Mouse (Mus musculus): ENCODE data around the gene Ghdc. TPM values are rescaled to one million over a fixed set of nuclear protein-coding genes. Genes with fewer than 3 reads are reported as not detected.

The Ghdc gene
- polyA plus RNA-seq, 1 experiment, result 7.7 TPM

GRCm38 (mm10) chr11:100758707-100759610 is 11.8 kb downstream of the Ghdc start:
- peak; percentile 61 for DNase-seq (ENCODE audit: low read depth)

GRCm38 (mm10) chr11:100757566-100757965 is 13.2 kb downstream of the Ghdc start:
- TF ChIP-seq POLR2A (IDR thresholded peaks at IDR 0.05; ENCODE audit: borderline replicate concordance, extremely low read depth, insufficient read depth, insufficient read length, poor library complexity, severe bottlenecking), result no peak
- TF ChIP-seq CTCF (IDR thresholded peaks at IDR 0.05; ENCODE audit: borderline replicate concordance, extremely low read depth, insufficient read depth, insufficient read length), result no peak

More at GRCm38 (mm10) chr11:100758707-100759610, 11.8 kb downstream of the Ghdc start:
- TF ChIP-seq POLR2A (IDR thresholded peaks at IDR 0.05; ENCODE audit: borderline replicate concordance, extremely low read depth, insufficient read depth, insufficient read length, poor library complexity, severe bottlenecking) (no peak), CTCF (IDR thresholded peaks at IDR 0.05; ENCODE audit: borderline replicate concordance, extremely low read depth, insufficient read depth, insufficient read length) (no peak)

GRCm38 (mm10) chr11:100756476-100756875 is 14.3 kb downstream of the Ghdc start:
- no peak for DNase-seq (ENCODE audit: low read depth)
- TF ChIP-seq POLR2A (IDR thresholded peaks at IDR 0.05; ENCODE audit: borderline replicate concordance, extremely low read depth, insufficient read depth, insufficient read length, poor library complexity, severe bottlenecking) (no peak), CTCF (IDR thresholded peaks at IDR 0.05; ENCODE audit: borderline replicate concordance, extremely low read depth, insufficient read depth, insufficient read length) (no peak)

More at GRCm38 (mm10) chr11:100757566-100757965, 13.2 kb downstream of the Ghdc start:
- DNase-seq (ENCODE audit: low read depth), result no peak

GRCm38 (mm10) chr11:100754693-100755057 is 16.1 kb downstream of the Ghdc start:
- TF ChIP-seq POLR2A (IDR thresholded peaks at IDR 0.05; ENCODE audit: borderline replicate concordance, extremely low read depth, insufficient read depth, insufficient read length, poor library complexity, severe bottlenecking) (no peak), CTCF (IDR thresholded peaks at IDR 0.05; ENCODE audit: borderline replicate concordance, extremely low read depth, insufficient read depth, insufficient read length) (no peak)
- no peak for DNase-seq (ENCODE audit: low read depth)

GRCm38 (mm10) chr11:100754021-100754692 is 16.6 kb downstream of the Ghdc start:
- no peak for DNase-seq (ENCODE audit: low read depth)
- TF ChIP-seq CTCF (IDR thresholded peaks at IDR 0.05; ENCODE audit: borderline replicate concordance, extremely low read depth, insufficient read depth, insufficient read length), result no peak
- no peak for TF ChIP-seq POLR2A (IDR thresholded peaks at IDR 0.05; ENCODE audit: borderline replicate concordance, extremely low read depth, insufficient read depth, insufficient read length, poor library complexity, severe bottlenecking)

- no peak for TF ChIP-seq CTCF (IDR thresholded peaks at IDR 0.05; ENCODE audit: borderline replicate concordance, extremely low read depth, insufficient read depth, insufficient read length)
- no peak for TF ChIP-seq POLR2A (IDR thresholded peaks at IDR 0.05; ENCODE audit: borderline replicate concordance, extremely low read depth, insufficient read depth, insufficient read length, poor library complexity, severe bottlenecking)
- no peak for DNase-seq (ENCODE audit: low read depth)
Observed at GRCm38 (mm10) chr11:100752294-100752693, 18.5 kb downstream of the Ghdc start.

GRCm38 (mm10) chr11:100750127-100750526 is 20.6 kb downstream of the Ghdc start:
- TF ChIP-seq CTCF (IDR thresholded peaks at IDR 0.05; ENCODE audit: borderline replicate concordance, extremely low read depth, insufficient read depth, insufficient read length), result no peak
- DNase-seq (ENCODE audit: low read depth), result no peak

- no peak for TF ChIP-seq POLR2A (IDR thresholded peaks at IDR 0.05; ENCODE audit: borderline replicate concordance, extremely low read depth, insufficient read depth, insufficient read length, poor library complexity, severe bottlenecking)
- TF ChIP-seq CTCF (IDR thresholded peaks at IDR 0.05; ENCODE audit: borderline replicate concordance, extremely low read depth, insufficient read depth, insufficient read length), result no peak
- DNase-seq (ENCODE audit: low read depth), result no peak
Observed at GRCm38 (mm10) chr11:100749469-100749868, 21.3 kb downstream of the Ghdc start.

GRCm38 (mm10) chr11:100748620-100749019 is 22.1 kb downstream of the Ghdc start:
- DNase-seq (ENCODE audit: low read depth), result no peak
- TF ChIP-seq POLR2A (IDR thresholded peaks at IDR 0.05; ENCODE audit: borderline replicate concordance, extremely low read depth, insufficient read depth, insufficient read length, poor library complexity, severe bottlenecking) (no peak), CTCF (IDR thresholded peaks at IDR 0.05; ENCODE audit: borderline replicate concordance, extremely low read depth, insufficient read depth, insufficient read length) (no peak)

- DNase-seq (ENCODE audit: low read depth), result no peak
- TF ChIP-seq POLR2A (IDR thresholded peaks at IDR 0.05; ENCODE audit: borderline replicate concordance, extremely low read depth, insufficient read depth, insufficient read length, poor library complexity, severe bottlenecking) (no peak), CTCF (IDR thresholded peaks at IDR 0.05; ENCODE audit: borderline replicate concordance, extremely low read depth, insufficient read depth, insufficient read length) (no peak)
Observed at GRCm38 (mm10) chr11:100747114-100747513, 23.6 kb downstream of the Ghdc start.

- TF ChIP-seq CTCF (IDR thresholded peaks at IDR 0.05; ENCODE audit: borderline replicate concordance, extremely low read depth, insufficient read depth, insufficient read length) (no peak), POLR2A (IDR thresholded peaks at IDR 0.05; ENCODE audit: borderline replicate concordance, extremely low read depth, insufficient read depth, insufficient read length, poor library complexity, severe bottlenecking) (no peak)
- no peak for DNase-seq (ENCODE audit: low read depth)
Observed at GRCm38 (mm10) chr11:100746546-100746945, 24.2 kb downstream of the Ghdc start.

Data from brain, embryonic 14.5 days (tissue).